Mouse (Mus musculus) cerebellum, postnatal 36 days (tissue): ENCODE measurements at regions not wholly inside any gene's neighbourhood (a gene's known extent, or its start where the extent isn't known, plus 50 kb on each side); places are given as distances from the start of the nearest gene placed in this dataset.
"Not testable (repeated sequence)": the region's sequence is repeated elsewhere in the genome, so short reads cannot be mapped to it uniquely, and the experiment has no call there.

Experiments
- DNase-seq, 2 experiments: peaks; one replicate each; pipeline ENCODE4 v3.0.0; 2021 to 2022; ENCODE audit warnings: mixed read lengths in 2 of 2

DNA sequence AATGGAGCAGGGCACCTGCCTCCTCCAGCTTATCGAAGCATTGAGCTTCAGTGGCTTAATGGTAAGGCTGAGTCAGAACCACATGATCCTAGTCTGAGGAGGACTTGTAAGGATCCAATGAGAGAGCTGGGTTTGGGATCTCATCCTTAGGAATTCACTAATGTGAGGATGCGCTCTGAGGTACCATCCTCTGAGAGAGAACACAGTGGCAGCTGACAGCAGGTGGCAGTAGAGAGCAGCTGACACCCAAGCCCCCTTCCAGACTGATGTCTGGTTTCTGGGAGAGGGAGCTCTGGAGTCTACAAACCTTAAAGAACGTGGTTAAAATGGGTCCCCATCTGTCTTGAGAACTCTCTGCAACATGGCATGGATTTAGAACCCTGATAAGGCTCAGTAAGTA lies 137.8 kb downstream of the B3glct start:
- DNase-seq: peak; percentile 16 to 33

DNA sequence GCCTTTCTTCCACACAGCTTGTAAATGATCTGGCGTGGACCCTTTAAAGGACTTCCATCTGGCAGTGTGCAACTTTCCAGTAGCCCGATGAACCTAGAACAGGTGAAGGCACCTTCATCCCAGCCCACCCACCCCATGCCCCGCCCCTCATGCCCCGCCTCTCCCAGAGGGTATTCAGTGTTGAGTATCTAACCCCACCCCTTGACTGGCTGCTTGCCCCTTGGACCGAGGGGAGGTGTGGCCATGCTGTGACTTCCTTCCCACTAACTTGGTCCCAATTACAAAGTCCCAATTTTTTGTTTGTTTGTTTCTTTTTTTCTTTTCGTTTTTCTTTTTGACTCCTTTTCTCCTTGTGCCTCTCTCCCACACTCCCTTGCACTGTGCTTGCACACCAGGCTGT lies 140.8 kb downstream of the B3glct start:
- DNase-seq: no peak

DNA sequence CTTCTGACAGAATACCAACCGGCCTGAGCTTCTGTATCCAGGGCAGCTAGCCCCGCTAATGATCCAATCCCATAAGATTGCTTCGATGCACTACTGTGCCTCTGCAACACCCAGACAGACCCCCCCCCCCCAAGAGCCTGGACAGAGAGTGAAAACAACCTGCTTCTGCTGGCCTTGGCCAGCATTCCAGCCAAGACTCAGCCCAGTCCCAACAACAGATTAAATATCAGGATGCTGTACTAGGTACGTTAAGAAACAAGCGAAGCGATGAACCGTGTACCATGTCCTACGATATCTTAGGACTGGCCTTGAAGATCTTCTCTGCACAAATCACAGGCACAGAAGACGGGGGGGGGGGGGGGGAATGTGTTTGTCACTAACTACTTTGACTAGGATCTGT lies 145.8 kb downstream of the B3glct start:
- no peak for DNase-seq

DNA sequence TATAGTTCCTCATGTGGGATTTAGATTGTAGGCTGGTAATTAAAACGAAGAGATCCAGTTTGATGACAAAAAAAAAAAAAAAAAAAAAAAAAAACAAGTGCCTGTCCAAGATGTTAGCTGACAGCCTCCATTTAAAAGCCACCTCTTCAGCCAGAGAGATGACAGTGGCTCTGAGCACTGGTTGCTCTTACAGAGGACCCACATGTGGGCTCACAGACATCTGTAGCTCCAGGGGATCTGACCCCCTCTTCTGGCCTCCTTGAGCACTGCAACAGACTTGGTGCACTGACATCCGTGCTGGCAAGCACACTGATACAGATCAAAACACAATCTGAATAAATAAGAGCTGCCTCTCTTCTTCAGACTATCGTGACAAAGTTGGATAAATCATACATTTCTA lies 149.6 kb downstream of the B3glct start:
- no peak for DNase-seq

DNA sequence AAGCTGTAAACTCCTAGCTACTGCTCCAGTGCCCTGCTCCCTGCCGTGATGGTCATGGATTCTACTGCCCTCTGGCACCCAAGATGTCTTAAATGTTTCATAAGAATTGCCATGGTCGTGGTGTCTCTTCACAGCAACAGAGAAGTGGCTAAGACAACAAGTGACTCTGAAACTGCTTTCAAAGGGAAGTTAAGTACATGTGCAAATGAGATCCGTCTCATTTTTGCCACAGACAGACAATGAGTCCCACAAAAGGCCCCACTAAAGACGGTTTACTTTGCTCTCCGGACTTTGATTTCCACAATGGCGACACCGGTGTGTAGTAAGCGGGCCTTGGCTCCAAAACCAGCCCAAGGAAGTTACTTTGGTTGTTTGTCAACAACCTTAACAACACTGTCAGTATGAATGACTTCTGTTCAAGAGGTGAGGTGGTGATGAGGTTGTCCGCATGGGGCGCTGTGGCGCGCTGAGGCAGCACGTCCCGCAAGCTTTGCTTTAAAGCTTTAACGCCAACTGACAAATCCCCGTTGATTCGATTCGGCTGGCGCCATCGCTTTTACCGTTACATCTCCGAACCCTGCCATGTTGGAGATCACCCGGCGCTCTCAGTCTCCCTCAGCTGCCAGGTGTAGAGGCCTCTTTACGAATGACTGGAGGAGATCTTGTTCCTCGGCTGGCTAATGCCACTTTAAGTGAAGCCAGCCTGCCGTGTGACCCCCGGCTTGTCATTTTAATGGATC lies 153.3 kb downstream of the B3glct start:
- peak; percentile 76 to 77 for DNase-seq

DNA sequence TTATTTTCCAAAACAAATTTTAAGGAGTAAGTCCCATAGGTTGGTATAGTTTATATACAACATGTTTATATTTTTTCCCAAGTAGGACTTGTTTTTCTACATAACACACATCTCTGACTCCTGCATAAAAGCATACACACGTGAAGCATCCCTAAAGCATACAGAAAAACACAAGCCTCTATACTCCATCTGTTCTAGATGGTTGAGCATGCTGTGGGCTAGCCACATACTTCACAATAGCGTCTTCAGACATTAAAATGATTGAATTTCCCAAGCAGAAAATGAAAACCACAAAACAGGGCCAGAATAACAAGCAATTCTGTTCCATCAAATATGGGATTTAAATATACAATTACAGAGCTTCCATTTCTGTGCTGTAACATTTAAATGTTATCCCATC lies 159.3 kb downstream of the B3glct start:
- DNase-seq: no peak

DNA sequence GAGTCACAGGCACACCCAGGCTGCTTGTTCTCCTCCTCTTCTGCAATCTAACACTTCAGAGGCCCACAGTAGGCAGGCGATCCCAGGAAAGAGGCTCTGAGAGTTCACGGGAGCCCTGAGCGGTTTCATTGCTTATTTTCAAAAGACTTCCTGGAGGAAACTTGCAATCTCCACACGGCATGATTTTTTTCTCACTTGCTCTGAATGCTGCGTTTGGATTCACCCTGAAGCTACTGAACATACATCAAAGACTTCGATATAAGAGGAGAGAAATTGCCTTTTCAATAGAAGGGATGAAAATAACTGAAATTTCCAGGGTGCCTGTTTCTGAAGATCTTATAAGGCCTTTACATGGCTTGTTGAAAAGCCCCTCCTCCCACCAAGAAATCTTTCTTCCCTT lies 164.5 kb downstream of the B3glct start:
- DNase-seq: no peak

DNA sequence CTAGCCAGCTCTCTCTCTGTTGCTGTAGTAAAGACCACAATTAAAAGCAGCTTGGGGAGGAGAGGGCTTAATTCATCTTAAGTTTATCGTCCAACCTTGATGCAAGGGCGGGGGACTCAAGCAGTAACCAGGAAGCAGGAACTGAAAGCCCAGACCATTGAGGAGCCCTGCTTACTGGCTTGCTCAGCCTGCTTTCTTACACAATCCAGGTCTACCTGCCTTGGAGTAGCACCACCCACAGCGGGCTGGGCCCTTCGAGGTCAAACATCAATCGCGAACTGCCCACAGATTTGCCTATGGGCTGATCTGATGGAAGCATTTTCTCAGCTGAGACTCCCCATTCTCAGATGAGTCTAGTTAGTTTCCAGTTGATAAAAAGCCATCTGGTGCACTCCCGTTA lies 165.3 kb downstream of the B3glct start:
- no peak for DNase-seq

DNA sequence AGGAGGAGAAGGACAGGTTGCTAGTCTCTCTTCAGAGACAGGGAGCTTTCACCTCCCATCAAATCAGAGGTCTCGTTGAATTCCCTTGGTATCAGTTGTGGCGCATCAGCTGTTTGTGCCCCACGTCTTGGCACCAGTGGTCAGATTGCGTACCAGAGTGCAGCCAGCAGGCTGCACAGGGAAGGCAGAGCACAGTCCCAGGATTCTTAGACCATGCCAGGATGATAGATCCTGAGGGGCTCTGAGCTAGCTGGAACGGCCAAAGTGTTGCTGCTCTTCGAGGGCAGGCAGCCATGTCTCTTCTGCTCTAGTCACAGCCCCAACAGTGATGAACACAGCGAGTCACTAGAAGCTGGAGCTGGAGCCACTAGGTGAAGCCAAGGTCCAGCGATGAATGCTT lies 167.2 kb downstream of the B3glct start:
- no peak for DNase-seq

DNA sequence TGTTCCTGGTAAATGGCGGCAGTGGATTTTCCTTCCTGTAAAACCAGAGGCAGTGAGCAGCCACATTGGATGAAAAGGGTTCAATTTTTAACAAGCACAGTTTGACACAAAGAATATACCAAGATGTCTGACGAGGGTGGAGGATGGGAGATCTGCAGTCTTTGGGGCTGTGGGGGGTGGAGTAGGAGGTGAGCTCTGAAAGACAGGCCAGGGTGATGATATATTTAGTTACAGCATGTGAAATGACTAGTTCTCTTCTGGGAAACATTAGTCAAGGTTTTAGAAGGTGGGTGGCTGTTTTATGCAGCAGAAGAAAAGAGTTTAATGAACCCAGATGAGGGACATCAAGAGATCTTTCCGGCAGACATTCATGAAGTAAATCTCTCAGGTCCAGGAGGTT lies 170.0 kb upstream of the Rxfp2 start:
- DNase-seq: no peak

DNA sequence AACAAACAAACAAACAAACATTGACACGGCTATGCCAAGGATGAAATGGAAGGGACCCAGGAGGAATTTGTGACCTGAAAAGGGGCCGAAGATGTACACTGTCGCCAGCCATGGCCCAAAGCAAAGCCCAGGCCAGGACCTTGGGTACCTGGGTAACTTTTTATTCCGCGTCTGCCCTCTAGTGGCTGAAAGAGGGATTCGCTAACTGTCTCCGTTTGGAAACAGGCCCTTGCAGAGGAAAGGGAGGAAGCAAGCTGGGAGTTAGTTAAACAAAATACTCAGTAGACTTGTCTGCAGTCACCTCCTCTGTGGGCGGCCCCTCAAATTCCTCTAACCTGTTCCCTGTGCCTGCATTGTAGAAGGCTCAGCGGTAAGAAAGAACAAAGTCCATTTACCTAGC lies 167.5 kb upstream of the Rxfp2 start:
- DNase-seq: peak; percentile 60 to 68

DNA sequence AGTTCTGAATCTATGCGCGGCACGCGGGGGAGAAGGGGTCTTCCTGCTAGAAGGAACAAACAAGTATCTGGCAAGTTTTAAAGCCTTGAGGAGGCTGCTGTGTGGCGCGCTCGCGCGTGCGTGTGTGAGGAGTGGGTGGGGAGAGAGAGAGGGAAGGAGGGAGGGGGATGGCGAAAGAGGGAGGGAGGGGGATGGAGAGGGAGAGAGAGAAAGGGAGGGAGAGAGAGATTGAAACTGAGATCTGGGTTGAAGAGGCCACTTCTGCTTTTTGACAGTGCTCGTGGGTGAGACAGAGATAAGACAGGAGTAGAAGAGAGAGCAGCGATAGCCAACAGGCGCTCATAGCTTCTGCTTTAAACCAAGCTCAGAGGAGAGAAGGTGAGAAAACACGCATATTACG lies 166.0 kb upstream of the Rxfp2 start:
- DNase-seq: no peak

DNA sequence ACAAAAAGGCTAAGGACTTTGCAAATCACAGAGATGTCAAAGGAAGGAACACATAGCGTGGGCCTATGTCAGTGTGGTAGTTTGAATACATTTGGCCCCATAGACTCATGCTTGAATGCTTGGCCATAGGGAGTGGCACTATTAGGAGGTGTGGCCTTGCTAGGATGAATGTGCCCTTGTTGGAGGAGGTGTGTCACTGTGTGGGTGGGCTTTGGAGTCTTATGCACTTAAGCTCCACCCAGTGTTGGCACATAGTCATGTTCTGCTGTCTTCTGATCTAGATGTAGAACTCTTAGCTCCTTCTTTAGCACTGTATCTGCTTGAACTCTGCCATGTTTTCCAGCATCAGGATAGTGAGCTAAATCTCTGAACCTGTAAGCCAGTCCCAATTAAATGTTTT lies 162.4 kb upstream of the Rxfp2 start:
- DNase-seq: no peak

DNA sequence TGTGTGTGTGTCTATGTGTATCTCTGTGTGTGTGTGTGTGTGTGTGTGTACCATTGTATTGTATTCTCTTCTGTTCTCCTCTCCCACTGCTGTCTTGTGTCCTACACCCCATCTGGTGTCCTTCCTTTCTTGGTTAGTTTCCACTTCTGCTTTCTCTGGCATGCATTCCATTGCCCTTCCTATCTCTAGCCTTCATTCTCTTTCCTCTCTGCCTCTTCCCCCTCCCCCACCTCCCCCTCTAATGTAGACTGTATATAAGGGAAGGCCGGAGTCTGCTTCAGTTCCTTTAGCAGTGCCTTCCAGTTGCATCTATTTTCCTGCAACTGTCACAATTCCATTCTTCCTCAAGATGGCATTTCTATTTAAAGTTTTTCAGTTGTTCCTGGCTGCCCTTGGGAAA lies 161.5 kb upstream of the Rxfp2 start:
- no peak for DNase-seq

DNA sequence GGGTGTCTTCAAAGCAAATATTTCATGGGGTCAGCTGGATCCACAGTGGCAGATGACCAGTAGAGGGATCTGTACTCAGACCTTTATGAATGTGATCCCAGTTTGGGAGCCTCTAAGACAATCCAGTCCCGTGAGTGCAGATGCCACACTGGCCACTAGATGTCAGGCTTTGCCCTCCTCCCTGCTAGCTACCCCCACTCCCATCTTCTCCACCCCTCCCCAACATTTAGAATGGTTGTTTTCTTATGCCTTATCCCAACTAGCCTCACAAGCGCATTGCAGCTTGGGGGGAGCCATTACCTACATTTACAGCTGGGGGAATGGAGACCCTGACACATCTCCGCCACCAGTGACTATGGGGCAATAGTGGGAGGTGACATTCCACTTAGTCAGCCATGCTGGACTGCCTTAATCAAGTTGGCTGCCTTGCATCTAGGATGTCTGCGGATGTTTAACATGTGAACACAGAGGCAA lies 156.9 kb upstream of the Rxfp2 start:
- peak; percentile 15 to 25 for DNase-seq

DNA sequence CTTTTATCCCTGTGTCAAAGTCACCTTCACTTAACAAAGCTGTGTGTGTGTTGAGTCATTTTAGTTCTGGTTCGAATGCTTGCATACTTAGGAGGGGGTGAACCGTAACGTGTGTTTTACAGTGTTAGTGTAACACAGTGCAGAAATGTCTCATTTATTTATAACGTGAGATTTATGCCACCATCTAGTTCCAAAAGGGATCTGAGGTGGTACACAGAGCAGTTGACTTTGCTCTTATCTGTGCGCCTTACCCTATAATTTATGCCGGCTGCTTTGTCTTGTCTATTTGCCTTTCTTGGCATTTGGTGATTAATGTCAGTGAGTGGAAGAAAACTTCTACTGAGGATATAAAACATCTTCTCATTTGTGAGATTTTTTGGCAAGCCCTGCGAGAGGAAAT lies 150.5 kb upstream of the Rxfp2 start:
- no peak for DNase-seq

DNA sequence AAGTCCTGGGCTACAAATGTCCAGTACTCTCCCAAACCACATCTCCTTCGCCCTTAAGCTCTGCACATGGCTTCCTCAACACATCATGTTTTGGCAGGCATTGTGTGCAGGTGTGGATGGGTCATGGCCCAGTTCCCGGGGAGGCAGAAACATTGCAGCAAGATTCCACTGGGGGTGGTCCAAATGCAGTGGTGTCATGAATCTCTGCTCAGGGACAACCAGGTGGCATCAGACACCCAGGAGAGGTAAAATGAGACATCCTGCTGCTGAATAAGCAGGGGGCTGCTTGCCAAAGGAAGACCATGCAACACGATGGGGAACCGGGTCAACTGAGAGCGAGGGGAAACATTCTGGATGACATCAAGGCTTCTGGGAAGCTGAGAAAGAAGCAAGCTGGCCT lies 149.0 kb upstream of the Rxfp2 start:
- no peak for DNase-seq

DNA sequence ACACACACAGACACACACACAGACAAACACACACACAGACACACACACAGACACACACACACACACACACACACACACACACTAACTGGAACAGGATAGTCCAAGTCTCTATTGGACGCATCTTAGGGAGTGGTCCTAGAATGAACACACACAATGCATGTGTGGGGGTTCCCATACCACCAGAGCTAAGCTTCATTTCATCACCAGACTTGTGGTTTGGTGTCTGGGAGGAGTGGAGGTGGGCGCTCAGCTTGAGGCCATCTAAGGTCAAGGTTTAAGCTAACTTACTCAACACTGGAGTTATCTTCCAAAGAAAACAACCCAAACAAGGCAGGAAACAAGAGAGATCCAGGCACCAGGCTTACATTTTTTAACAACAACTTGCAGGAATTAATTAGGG lies 147.9 kb upstream of the Rxfp2 start:
- DNase-seq: no peak

DNA sequence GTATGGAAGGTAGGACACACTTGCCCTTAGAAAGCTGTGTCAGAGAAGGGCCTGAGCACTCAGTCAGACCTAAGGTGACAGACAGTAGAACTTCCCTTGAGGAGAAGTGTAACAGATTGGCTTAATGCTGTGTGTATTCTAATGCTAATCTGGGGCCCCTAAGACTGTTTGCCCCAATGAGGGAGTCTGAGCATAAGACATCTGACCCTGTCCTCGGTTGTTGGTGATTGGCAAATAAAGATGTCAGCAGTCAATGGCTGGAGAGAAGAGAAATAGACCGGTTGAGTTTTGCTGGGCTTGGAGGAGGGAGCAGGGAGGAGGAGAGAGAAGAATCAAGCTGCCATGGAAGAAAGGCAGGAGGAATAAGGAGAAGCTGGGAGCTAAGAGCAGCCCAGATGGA lies 147.0 kb upstream of the Rxfp2 start:
- no peak for DNase-seq

DNA sequence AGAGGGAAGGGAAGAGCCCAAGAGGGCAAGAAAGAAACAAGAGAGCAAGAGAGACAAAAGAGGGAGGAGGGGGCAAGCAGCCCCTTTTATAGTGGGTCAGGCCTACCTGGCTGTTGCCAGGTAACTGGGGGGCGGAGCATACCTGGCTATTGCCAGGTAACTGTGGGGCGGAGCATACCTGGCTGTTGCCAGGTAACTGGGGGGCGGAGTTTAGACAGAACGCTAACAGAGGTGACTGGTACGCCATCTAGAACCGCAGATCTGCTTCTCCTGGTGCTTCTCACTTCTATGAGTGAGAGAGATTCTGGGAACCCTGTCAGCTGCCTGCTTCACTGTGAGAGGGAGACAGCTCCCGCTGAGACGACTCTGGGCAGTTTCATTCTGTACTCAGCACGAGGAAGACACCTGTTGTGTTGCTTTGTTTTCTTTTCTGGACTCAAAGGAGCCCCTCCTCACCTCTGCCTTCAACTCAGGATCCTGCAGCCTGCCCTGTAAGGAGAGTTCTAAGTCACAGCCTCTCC lies 144.9 kb upstream of the Rxfp2 start:
- no peak for DNase-seq

DNA sequence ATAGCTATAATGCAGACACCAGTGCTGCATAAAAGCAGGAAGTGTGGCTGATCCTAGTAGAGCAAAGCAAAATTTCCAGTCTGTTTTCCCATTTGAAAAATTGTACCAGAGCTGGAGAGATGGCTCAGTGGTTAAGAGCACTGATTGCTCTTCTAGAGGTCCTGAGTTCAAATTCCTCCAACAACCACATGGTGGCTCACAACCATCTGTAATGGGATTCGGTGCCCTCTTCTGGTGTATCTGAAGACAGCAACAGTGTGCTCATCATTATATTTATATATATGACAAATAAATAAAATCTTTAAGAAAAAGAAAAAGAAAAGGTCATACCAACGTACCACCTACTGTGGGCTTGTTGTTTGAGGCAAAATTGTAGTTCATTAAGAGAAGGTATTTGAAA lies 144.1 kb upstream of the Rxfp2 start:
- no peak for DNase-seq

DNA sequence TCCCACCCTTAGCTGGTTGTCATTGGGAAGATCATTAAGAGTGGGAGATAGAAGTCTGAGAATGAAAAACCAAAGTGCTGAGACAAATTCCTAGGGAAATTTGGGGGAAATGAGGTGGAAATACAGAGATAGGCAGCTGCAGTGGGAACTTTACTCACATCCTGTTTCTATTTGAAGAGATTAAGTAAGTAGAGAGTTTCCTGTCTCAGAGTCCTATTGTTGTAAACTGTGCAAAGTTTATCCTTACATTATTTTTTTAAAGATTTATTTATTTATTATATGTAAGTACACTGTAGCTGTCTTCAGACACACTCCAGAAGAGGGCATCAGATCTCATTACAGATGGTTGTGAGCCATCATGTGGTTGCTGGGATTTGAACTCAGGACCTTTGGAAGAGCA lies 126.0 kb upstream of the Rxfp2 start:
- DNase-seq: not testable (repeated sequence)

DNA sequence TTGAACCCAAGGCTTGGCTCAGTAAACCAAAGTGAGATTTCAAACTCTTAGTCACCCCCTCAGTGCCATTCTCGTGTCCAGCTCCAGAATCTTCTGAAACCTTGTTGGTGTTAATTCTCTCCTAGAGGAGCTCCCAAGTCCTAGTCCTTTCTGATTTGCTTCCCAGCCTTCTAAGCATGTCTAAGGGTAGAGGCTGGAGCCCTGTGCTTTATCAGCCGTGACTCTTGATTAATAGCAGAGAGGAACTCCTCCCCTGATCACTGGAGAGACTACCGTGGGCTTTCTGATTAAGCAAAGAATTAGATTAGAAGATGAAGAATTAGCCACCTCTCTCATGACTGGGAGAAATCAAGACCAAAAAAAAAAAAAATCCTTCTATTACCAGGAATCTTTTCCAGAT lies 111.5 kb upstream of the Rxfp2 start:
- no peak for DNase-seq

DNA sequence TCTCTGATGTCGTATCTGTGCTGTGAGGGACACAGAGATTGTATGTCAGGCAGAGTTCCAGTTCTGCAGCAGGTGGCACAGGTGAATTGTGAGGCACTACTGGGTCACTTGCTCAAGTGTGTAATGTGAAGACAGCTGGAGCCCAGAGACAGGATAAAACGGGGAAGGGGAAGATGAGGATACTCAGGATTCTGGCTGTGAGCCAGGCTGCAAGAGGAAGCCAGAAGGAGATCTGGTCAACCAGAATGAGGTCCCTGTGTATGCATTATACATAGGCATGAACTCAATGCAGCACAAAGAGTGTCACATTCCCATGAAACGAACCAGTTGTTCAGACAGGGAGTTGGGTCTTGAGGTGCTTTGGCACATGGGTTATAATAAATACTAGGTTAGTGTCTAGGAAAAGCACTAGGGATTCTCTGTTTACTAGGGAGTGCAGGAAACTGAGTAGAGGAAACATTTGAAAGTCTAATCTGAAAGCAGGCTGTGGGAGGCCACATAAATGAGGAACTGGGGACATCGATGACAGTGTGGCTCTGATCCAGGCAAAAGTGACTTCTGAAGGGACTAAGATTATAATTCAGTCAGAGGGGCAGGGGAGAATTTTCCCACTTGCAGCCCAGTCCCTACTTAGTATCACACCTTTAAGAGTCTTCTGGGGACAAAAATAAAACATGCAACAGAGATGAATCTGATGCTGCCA lies 109.9 kb upstream of the Rxfp2 start:
- no peak for DNase-seq
